Mouse (Mus musculus) hindbrain, embryonic 14.5 days (tissue): ENCODE results near the gene Lrp10. TPM values are rescaled to one million over a fixed set of nuclear protein-coding genes. Genes with fewer than 3 reads are reported as not detected.

Source experiments
- ATAC-seq: fragments of 200-750 bp; cut with Nextera tagmentation; 2 replicates; pipeline ENCODE4 v1.8.0; 2017; ENCODE audit warnings: moderate number of reproducible peaks, mild to moderate bottlenecking, moderate TSS enrichment, moderate library complexity; ENCODE audit not compliant: low FRiP score
- DNase-seq: peaks from one replicate; pipeline ENCODE4 v3.0.0-alpha.2; 2015; ENCODE audit warnings: low spot score
- H3K27ac ChIP-seq: fragments of 300-500 bp; sonication (generic); 2 replicates; pipeline ENCODE4 v1.5.1; 2014; ENCODE audit warnings: mild to moderate bottlenecking, moderate library complexity
- H3K27me3 ChIP-seq: fragments of 300-500 bp; sonication (generic); 2 replicates; pipeline ENCODE4 v1.6.1; 2014; ENCODE audit warnings: mild to moderate bottlenecking, low read length, mixed read lengths; ENCODE audit not compliant: control insufficient read depth, insufficient read depth
- H3K36me3 ChIP-seq: fragments of 300-500 bp; sonication (generic); replicated peaks from 2 replicates; pipeline ENCODE4 v1.6.1; 2014; ENCODE audit not compliant: control insufficient read depth, insufficient read depth
- H3K4me1 ChIP-seq: fragments of 300-500 bp; sonication (generic); replicated peaks from 2 replicates; pipeline ENCODE4 v1.6.1; 2014; ENCODE audit warnings: antibody characterized with exemption, low read length, mixed read lengths; ENCODE audit not compliant: control insufficient read depth, insufficient read depth
- H3K4me2 ChIP-seq: fragments of 300-500 bp; sonication (generic); replicated peaks from 2 replicates; pipeline ENCODE4 v1.6.1; 2014; ENCODE audit warnings: mild to moderate bottlenecking, moderate library complexity
- H3K4me3 ChIP-seq: fragments of 300-500 bp; sonication (generic); replicated peaks from 2 replicates; pipeline ENCODE4 v1.5.1; 2014; ENCODE audit warnings: mild to moderate bottlenecking, low read length
- H3K9ac ChIP-seq: fragments of 300-500 bp; sonication (generic); 2 replicates; pipeline ENCODE4 v1.6.1; 2014
- H3K9me3 ChIP-seq: fragments of 300-500 bp; sonication (generic); 2 replicates; pipeline ENCODE4 v1.6.1; 2016; ENCODE audit warnings: low read length; ENCODE audit not compliant: control insufficient read depth
- WGBS: fragments of 180-500 bp; shearing (Covaris S2); extraction: QIAGEN DNeasy Blood & Tissue Kit; methylation state at CpG from one replicate; pipeline ENCODE4 v1.1.7; 2014; 5-methylcytosine and 5-hydroxymethylcytosine counted together
- polyA plus RNA-seq: library from polyadenylated mRNA; unstranded; fragments of >200 nt; fragmentation: Nextera tagmentation; extraction: Ambion mirVana; gene quantifications from 2 replicates; pipeline ENCODE4 v1.2.1, GENCODE M21; 2014

Gene Lrp10
- polyA plus RNA-seq, 1 experiment from 2014 or later = 29.2 TPM

- Histone ChIP-seq H3K27me3 (0 out of 2 replicates have a peak, but pooled peaks cover 3% of the 10 kb centered on the region), H3K4me3 (no peak overlapping the region), H3K36me3 (0 out of 2 replicates have a peak, but pooled peaks cover 7% of the 10 kb centered on the region), H3K4me2 (no peak overlapping the region), H3K9ac (no peak overlapping the region), H3K4me1 (no peaks in the 10 kb centered on the region), H3K27ac (no peak overlapping the region), H3K9me3 (no peaks in the 10 kb centered on the region)
- ATAC-seq (no peak), DNase-seq (no peak)
- 86% methylated on average over 3 of the region's 3 CpGs for WGBS
Observed at GRCm38 (mm10) chr14:54442548-54442947, 21.4 kb upstream of the Lrp10 start.

GRCm38 (mm10) chr14:54443196-54443595 is 20.7 kb upstream of the Lrp10 start:
- DNase-seq = no peak
- Histone ChIP-seq H3K9ac (no peak overlapping the region), H3K4me2 (no peak overlapping the region), H3K4me1 (no peaks in the 10 kb centered on the region), H3K9me3 (no peaks in the 10 kb centered on the region), H3K27ac (no peak overlapping the region), H3K36me3 (0 out of 2 replicates have a peak, but pooled peaks cover 7% of the 10 kb centered on the region), H3K4me3 (no peak overlapping the region), H3K27me3 (0 out of 2 replicates have a peak, but pooled peaks cover 3% of the 10 kb centered on the region)
- 21% methylated on average over 3 of the region's 3 CpGs for WGBS
- ATAC-seq = 0 out of 2 replicates have a peak, but pooled peaks have one; percentile 9

- H3K9me3 ChIP-seq = no peaks in the 10 kb centered on the region
- H3K36me3 ChIP-seq = 0 out of 2 replicates have a peak, but pooled peaks cover 7% of the 10 kb centered on the region
- H3K27ac ChIP-seq = no peak overlapping the region
- H3K9ac ChIP-seq = no peak overlapping the region
- WGBS = 70% methylated on average over 15 of the region's 15 CpGs
- no peak overlapping the region for H3K4me3 ChIP-seq
- 0 out of 2 replicates have a peak, but pooled peaks cover 3% of the 10 kb centered on the region for H3K27me3 ChIP-seq
- no peak overlapping the region for H3K4me2 ChIP-seq
- DNase-seq = no peak
- no peak for ATAC-seq
- no peaks in the 10 kb centered on the region for H3K4me1 ChIP-seq
Observed at GRCm38 (mm10) chr14:54443712-54444618, 20.0 kb upstream of the Lrp10 start.

- ATAC-seq (no peak), DNase-seq (no peak)
- no peaks in the 10 kb centered on the region for H3K36me3 ChIP-seq
- H3K4me1 ChIP-seq = no peaks in the 10 kb centered on the region
- no peak overlapping the region for H3K4me3 ChIP-seq
- H3K9ac ChIP-seq = no peak overlapping the region
- WGBS = 68% methylated on average over 3 of the region's 3 CpGs
- no peaks in the 10 kb centered on the region for H3K9me3 ChIP-seq
- H3K27me3 ChIP-seq = 0 out of 2 replicates have a peak, but pooled peaks cover 3% of the 10 kb centered on the region
- no peak overlapping the region for H3K27ac ChIP-seq
- no peak overlapping the region for H3K4me2 ChIP-seq
Observed at GRCm38 (mm10) chr14:54445476-54445875, 18.5 kb upstream of the Lrp10 start.

- H3K4me3 ChIP-seq = no peak overlapping the region
- ATAC-seq (no peak), DNase-seq (no peak)
- H3K4me2 ChIP-seq = no peak overlapping the region
- H3K36me3 ChIP-seq = no peaks in the 10 kb centered on the region
- no peak overlapping the region for H3K9ac ChIP-seq
- WGBS = 86% methylated on average over 9 of the region's 9 CpGs
- H3K27me3 ChIP-seq = no peaks in the 10 kb centered on the region
- no peaks in the 10 kb centered on the region for H3K4me1 ChIP-seq
- no peak overlapping the region for H3K27ac ChIP-seq
- no peaks in the 10 kb centered on the region for H3K9me3 ChIP-seq
Observed at GRCm38 (mm10) chr14:54453566-54453965, 10.4 kb upstream of the Lrp10 start.

- 88% methylated on average over 11 of the region's 11 CpGs for WGBS
- Histone ChIP-seq H3K4me1 (no peaks in the 10 kb centered on the region), H3K27ac (no peak overlapping the region), H3K27me3 (no peaks in the 10 kb centered on the region), H3K4me3 (no peak overlapping the region), H3K4me2 (no peak overlapping the region), H3K36me3 (no peaks in the 10 kb centered on the region), H3K9me3 (no peaks in the 10 kb centered on the region), H3K9ac (no peak overlapping the region)
- DNase-seq (no peak), ATAC-seq (no peak)
Observed at GRCm38 (mm10) chr14:54454669-54455528, 9.0 kb upstream of the Lrp10 start.

GRCm38 (mm10) chr14:54457907-54458569 is 5.9 kb upstream of the Lrp10 start:
- H3K9me3 ChIP-seq = no peaks in the 10 kb centered on the region
- H3K9ac ChIP-seq = no peak overlapping the region
- H3K4me1 ChIP-seq = no peaks in the 10 kb centered on the region
- H3K27me3 ChIP-seq = no peaks in the 10 kb centered on the region
- H3K4me3 ChIP-seq = no peak overlapping the region
- 91% methylated on average over 14 of the region's 14 CpGs for WGBS
- ATAC-seq = no peak
- no peaks in the 10 kb centered on the region for H3K36me3 ChIP-seq
- no peak for DNase-seq
- no peak overlapping the region for H3K27ac ChIP-seq
- H3K4me2 ChIP-seq = no peak overlapping the region

- DNase-seq = no peak
- H3K9me3 ChIP-seq = no peaks in the 10 kb centered on the region
- no peak overlapping the region for H3K4me3 ChIP-seq
- no peaks in the 10 kb centered on the region for H3K27me3 ChIP-seq
- H3K36me3 ChIP-seq = peaks cover 4% of the 10 kb centered on the region; the same call in 1 of the 2 replicates
- peaks cover 8% of the 10 kb centered on the region for H3K4me1 ChIP-seq
- 92% methylated on average over 4 of the region's 4 CpGs for WGBS
- no peak overlapping the region for H3K4me2 ChIP-seq
- H3K9ac ChIP-seq = no peak overlapping the region
- H3K27ac ChIP-seq = no peak overlapping the region
- ATAC-seq = no peak
Observed at GRCm38 (mm10) chr14:54462146-54462545, 1.8 kb upstream of the Lrp10 start.
